Mouse (Mus musculus) megakaryocyte, adult 5-6 weeks (primary cell): ENCODE measurements around the gene Lcorl. TPM values are rescaled to one million over a fixed set of nuclear protein-coding genes. Genes with fewer than 3 reads are reported as not detected.
"Not testable (repeated sequence)": the region's sequence is repeated elsewhere in the genome, so short reads cannot be mapped to it uniquely, and the experiment has no call there.

Experiments used
- ATAC-seq: 2 replicates; pipeline ENCODE4 v1.8.0; 2016; ENCODE audit warnings: mild to moderate bottlenecking, inconsistent platforms; ENCODE audit not compliant: poor library complexity, severe bottlenecking
- total RNA-seq, 2 experiments: library from RNA; stranded (forward) in 1 of 2; stranded (reverse) in 1 of 2; fragments of 153-499, 151-499 nt in 1 of 2; fragments of 221-1000, 200-1000 nt in 1 of 2; gene quantifications; 2 replicates each; pipeline versions ENCODE4 v1.2.3 to v1.2.4; 2015 to 2017

The Lcorl gene
- total RNA-seq, 2 experiments from 2014 or later = 25.5 to 27.8 TPM

- peak; percentile 96 for ATAC-seq
These were observed 138.4 kb downstream of the Lcorl start for GRCm38 (mm10) chr5:45718848-45719488.

- peak; percentile 90 for ATAC-seq
These were observed 147.8 kb downstream of the Lcorl start for GRCm38 (mm10) chr5:45709653-45710052.

- ATAC-seq = peak; percentile 32
These were observed 150.6 kb downstream of the Lcorl start for GRCm38 (mm10) chr5:45706811-45707210.

GRCm38 (mm10) chr5:45691678-45692077 is 165.7 kb downstream of the Lcorl start:
- ATAC-seq = no peak

- ATAC-seq = no peak
These were observed 166.6 kb downstream of the Lcorl start for GRCm38 (mm10) chr5:45690802-45691201.

GRCm38 (mm10) chr5:45689152-45689551 is 168.3 kb downstream of the Lcorl start:
- no peak for ATAC-seq

GRCm38 (mm10) chr5:45686223-45686622 is 171.2 kb downstream of the Lcorl start:
- no peak for ATAC-seq

GRCm38 (mm10) chr5:45685243-45685642 is 172.2 kb downstream of the Lcorl start:
- ATAC-seq = no peak

- ATAC-seq = no peak
These were observed 174.0 kb downstream of the Lcorl start for GRCm38 (mm10) chr5:45683388-45683787.

- no peak for ATAC-seq
These were observed 177.5 kb downstream of the Lcorl start for GRCm38 (mm10) chr5:45679955-45680354.

- ATAC-seq = peak; percentile 88
These were observed 179.8 kb downstream of the Lcorl start for GRCm38 (mm10) chr5:45677639-45678038.

- no peak for ATAC-seq
These were observed 182.4 kb downstream of the Lcorl start for GRCm38 (mm10) chr5:45675032-45675431.

- no peak for ATAC-seq
These were observed 186.4 kb downstream of the Lcorl start for GRCm38 (mm10) chr5:45670894-45671494.

GRCm38 (mm10) chr5:45670280-45670670 is 187.1 kb downstream of the Lcorl start:
- ATAC-seq = no peak

GRCm38 (mm10) chr5:45669598-45670279 is 187.7 kb downstream of the Lcorl start, which contains the start of gene Ncapg:
Gene Ncapg (plus strand): TSS chr5:45669919.
- ATAC-seq = peak; percentile 96

GRCm38 (mm10) chr5:45669234-45669597 is 188.2 kb downstream of the Lcorl start:
- ATAC-seq = peak; percentile 56

- ATAC-seq = peak; percentile 8; the same call in 1 of the 2 replicates
These were observed 188.6 kb downstream of the Lcorl start for GRCm38 (mm10) chr5:45668831-45669230.

- ATAC-seq = no peak
These were observed 189.1 kb downstream of the Lcorl start for GRCm38 (mm10) chr5:45668324-45668723.

- not testable (repeated sequence) for ATAC-seq
These were observed 199.0 kb downstream of the Lcorl start for GRCm38 (mm10) chr5:45658406-45658805.

- no peak for ATAC-seq
These were observed 206.2 kb downstream of the Lcorl start for GRCm38 (mm10) chr5:45651026-45651703.
